Mouse (Mus musculus) myocyte (in vitro differentiated cells): Measurements from ENCODE around the gene Rgs19. TPM values are rescaled to one million over a fixed set of nuclear protein-coding genes. Genes with fewer than 3 reads are reported as not detected.

Experiments
- H3K27me3 ChIP-seq: one replicate; pipeline ENCODE4 v1.6.1; 2011; ENCODE audit not compliant: control insufficient read depth, insufficient read depth, insufficient read length
- H3K36me3 ChIP-seq: one replicate; pipeline ENCODE4 v1.6.1; 2011; ENCODE audit not compliant: control insufficient read depth, insufficient read depth
- H3K4me2 ChIP-seq: one replicate; pipeline ENCODE4 v1.6.1; 2011; ENCODE audit warnings: low read depth, control low read depth
- H3K4me3 ChIP-seq: one replicate; pipeline ENCODE4 v1.5.1; 2011; ENCODE audit warnings: mild to moderate bottlenecking, control low read depth, moderate library complexity
- H3K79me2 ChIP-seq: one replicate; pipeline ENCODE4 v1.6.1; 2011; ENCODE audit not compliant: control insufficient read depth, insufficient read depth
- H3ac ChIP-seq: one replicate; pipeline ENCODE4 v1.6.1; 2011; ENCODE audit not compliant: control insufficient read depth, insufficient read length
- CEBPB ChIP-seq: IDR thresholded peaks from 2 replicates; pipeline ENCODE4 v1.6.1; 2011; ENCODE audit warnings: mild to moderate bottlenecking, moderate library complexity; ENCODE audit not compliant: poor library complexity, insufficient read depth, severe bottlenecking
- E2F4 ChIP-seq: IDR thresholded peaks from one replicate; pipeline ENCODE4 v1.6.1; 2011; ENCODE audit warnings: mild to moderate bottlenecking, control low read depth, moderate library complexity; ENCODE audit not compliant: insufficient read depth
- MAX ChIP-seq: IDR thresholded peaks from one replicate; pipeline ENCODE4 v1.6.1; 2011; ENCODE audit warnings: low read depth, mild to moderate bottlenecking, control low read depth
- MYOD1 ChIP-seq, 3 experiments: IDR thresholded peaks; one replicate each; pipeline ENCODE4 v1.6.1; 2011; ENCODE audit warnings: control low read depth in 2 of 3, low read depth in 2 of 3, mild to moderate bottlenecking in 2 of 3, moderate library complexity in 1 of 3; ENCODE audit not compliant: insufficient read length in 2 of 3, control insufficient read depth in 1 of 3
- MYOG ChIP-seq, 3 experiments: IDR thresholded peaks; one replicate each; pipeline ENCODE4 v1.6.1; 2011; ENCODE audit warnings: control low read depth in 2 of 3, low read depth in 2 of 3, mild to moderate bottlenecking in 2 of 3; ENCODE audit not compliant: insufficient read length in 2 of 3, control insufficient read depth in 1 of 3, insufficient read depth in 1 of 3
- POLR2A ChIP-seq: IDR thresholded peaks from one replicate; pipeline ENCODE4 v1.6.1; 2011; ENCODE audit warnings: low read depth, mild to moderate bottlenecking, control low read depth, moderate library complexity; ENCODE audit not compliant: insufficient read length
- POLR2AphosphoS2 ChIP-seq: IDR thresholded peaks from one replicate; pipeline ENCODE4 v1.6.1; 2011; ENCODE audit warnings: low read depth, control low read depth; ENCODE audit not compliant: insufficient read length
- REST ChIP-seq: IDR thresholded peaks from one replicate; pipeline ENCODE4 v1.6.1; 2011; ENCODE audit warnings: mild to moderate bottlenecking, control low read depth, moderate library complexity; ENCODE audit not compliant: insufficient read depth, insufficient read length
- SRF ChIP-seq: IDR thresholded peaks from one replicate; pipeline ENCODE4 v1.6.1; 2011; ENCODE audit warnings: low read depth; ENCODE audit not compliant: control insufficient read depth, insufficient read length
- TCF12 ChIP-seq: IDR thresholded peaks from one replicate; pipeline ENCODE4 v1.6.1; 2011; ENCODE audit warnings: mild to moderate bottlenecking, control low read depth; ENCODE audit not compliant: poor library complexity, insufficient read depth, severe bottlenecking
- TCF3 ChIP-seq: IDR thresholded peaks from one replicate; pipeline ENCODE4 v1.6.1; 2011; ENCODE audit warnings: low read depth, control low read depth; ENCODE audit not compliant: insufficient read length
- USF1 ChIP-seq: IDR thresholded peaks from one replicate; pipeline ENCODE4 v1.6.1; 2011; ENCODE audit warnings: low read depth, mild to moderate bottlenecking, control low read depth, moderate library complexity
- polyA plus RNA-seq: library from polyadenylated mRNA; unstranded; fragments of >200 nt; fragmentation: generic; extraction: Trizol; gene quantifications from one replicate; pipeline ENCODE4 v1.2.1, GENCODE M21; 2012; ENCODE audit warnings: missing spikeins

Rgs19 gene
- polyA plus RNA-seq, 1 experiment: 39.5 TPM

GRCm38 (mm10) chr2:181721200-181721599 is 27.4 kb upstream of the Rgs19 start:
- Histone ChIP-seq H3K36me3 (no peaks in the 10 kb centered on the region), H3ac (no peak overlapping the region), H3K27me3 (no peaks in the 10 kb centered on the region), H3K4me3 (no peak overlapping the region), H3K4me2 (no peak overlapping the region), H3K79me2 (no peaks in the 10 kb centered on the region)
- TF ChIP-seq MYOD1 (IDR thresholded peaks at IDR 0.05; ENCODE audit: control insufficient read depth in 1 of 3, insufficient read length in 2 of 3, low read depth in 2 of 3): no peak
- no peak for TF ChIP-seq MAX
- no peak for TF ChIP-seq MYOG (IDR thresholded peaks at IDR 0.05; ENCODE audit: control insufficient read depth in 1 of 3, insufficient read depth in 1 of 3, insufficient read length in 2 of 3, low read depth in 2 of 3)
- no peak for TF ChIP-seq TCF3
- no peak for TF ChIP-seq TCF12
- TF ChIP-seq SRF: no peak
- no peak for TF ChIP-seq REST
- TF ChIP-seq POLR2AphosphoS2: no peak
- no peak for TF ChIP-seq E2F4
- no peak for TF ChIP-seq CEBPB
- no peak for TF ChIP-seq POLR2A
- no peak for TF ChIP-seq USF1

GRCm38 (mm10) chr2:181720061-181720460 is 26.3 kb upstream of the Rgs19 start:
- no peak for TF ChIP-seq MYOG (IDR thresholded peaks at IDR 0.05; ENCODE audit: control insufficient read depth in 1 of 3, insufficient read depth in 1 of 3, insufficient read length in 2 of 3, low read depth in 2 of 3)
- Histone ChIP-seq H3ac (no peak overlapping the region), H3K79me2 (no peaks in the 10 kb centered on the region), H3K4me3 (no peak overlapping the region), H3K27me3 (no peaks in the 10 kb centered on the region), H3K36me3 (no peaks in the 10 kb centered on the region), H3K4me2 (no peak overlapping the region)

GRCm38 (mm10) chr2:181716991-181717390 is 23.2 kb upstream of the Rgs19 start:
- TF ChIP-seq TCF3 (no peak), USF1 (no peak), POLR2A (no peak), CEBPB (no peak), TCF12 (no peak), MAX (no peak), POLR2AphosphoS2 (no peak), REST (no peak), MYOD1 (IDR thresholded peaks at IDR 0.05; ENCODE audit: control insufficient read depth in 1 of 3, insufficient read length in 2 of 3, low read depth in 2 of 3) (no peak), E2F4 (no peak), MYOG (IDR thresholded peaks at IDR 0.05; ENCODE audit: control insufficient read depth in 1 of 3, insufficient read depth in 1 of 3, insufficient read length in 2 of 3, low read depth in 2 of 3) (no peak), SRF (no peak)
- Histone ChIP-seq H3K4me3 (no peak overlapping the region), H3K79me2 (no peaks in the 10 kb centered on the region), H3K36me3 (no peaks in the 10 kb centered on the region), H3K4me2 (no peak overlapping the region), H3ac (no peak overlapping the region), H3K27me3 (no peaks in the 10 kb centered on the region)

GRCm38 (mm10) chr2:181715382-181715781 is 21.6 kb upstream of the Rgs19 start:
- Histone ChIP-seq H3K36me3 (no peaks in the 10 kb centered on the region), H3K27me3 (no peaks in the 10 kb centered on the region), H3K4me3 (no peak overlapping the region), H3ac (no peak overlapping the region), H3K4me2 (no peak overlapping the region), H3K79me2 (no peaks in the 10 kb centered on the region)
- TF ChIP-seq SRF: no peak
- no peak for TF ChIP-seq MYOG (IDR thresholded peaks at IDR 0.05; ENCODE audit: control insufficient read depth in 1 of 3, insufficient read depth in 1 of 3, insufficient read length in 2 of 3, low read depth in 2 of 3)
- TF ChIP-seq MAX: no peak
- TF ChIP-seq MYOD1 (IDR thresholded peaks at IDR 0.05; ENCODE audit: control insufficient read depth in 1 of 3, insufficient read length in 2 of 3, low read depth in 2 of 3): no peak
- no peak for TF ChIP-seq POLR2A
- TF ChIP-seq TCF3: no peak
- no peak for TF ChIP-seq TCF12
- TF ChIP-seq E2F4: no peak
- TF ChIP-seq POLR2AphosphoS2: no peak
- TF ChIP-seq USF1: no peak
- no peak for TF ChIP-seq CEBPB
- no peak for TF ChIP-seq REST

- no peaks in the 10 kb centered on the region for H3K36me3 ChIP-seq
- TF ChIP-seq TCF12 (no peak), USF1 (no peak), POLR2AphosphoS2 (no peak), TCF3 (no peak), CEBPB (no peak), E2F4 (no peak), MAX (no peak), REST (no peak), SRF (no peak), POLR2A (no peak), MYOD1 (IDR thresholded peaks at IDR 0.05; ENCODE audit: control insufficient read depth in 1 of 3, insufficient read length in 2 of 3, low read depth in 2 of 3) (no peak), MYOG (IDR thresholded peaks at IDR 0.05; ENCODE audit: control insufficient read depth in 1 of 3, insufficient read depth in 1 of 3, insufficient read length in 2 of 3, low read depth in 2 of 3) (no peak)
- H3K79me2 ChIP-seq: no peaks in the 10 kb centered on the region
- no peak within 1 kb of the TSS for H3K4me2 ChIP-seq
- no peaks in the 10 kb centered on the region for H3K27me3 ChIP-seq
- no peak within 1 kb of the TSS for H3K4me3 ChIP-seq
- H3ac ChIP-seq: no peak within 1 kb of the TSS
These were observed 21.1 kb upstream of the Rgs19 start, which contains the start of gene Oprl1 for GRCm38 (mm10) chr2:181714903-181715326. TSS of gene Oprl1 (plus strand) at chr2:181715016.
